Mouse (Mus musculus) heart, postnatal 0 days (tissue): Measurements from ENCODE around the gene Arnt.
"Not testable (repeated sequence)": the region's sequence is repeated elsewhere in the genome, so short reads cannot be mapped to it uniquely, and the experiment has no call there.

Experiments
- CTCF ChIP-seq: IDR thresholded peaks from 2 replicates; pipeline ENCODE4 v1.5.1; 2016; ENCODE audit warnings: antibody characterized with exemption, control low read depth, low read depth
- EP300 ChIP-seq: IDR thresholded peaks from 2 replicates; pipeline ENCODE4 v1.6.1; 2016; ENCODE audit warnings: antibody characterized with exemption, low read depth

GRCm38 (mm10) chr3:95427117-95427890, 6.9 kb upstream of the Arnt start:
- not testable (repeated sequence) for TF ChIP-seq CTCF, EP300
